Mouse (Mus musculus): Measurements from ENCODE around the gene Cyth4.

Gene Cyth4

DNA sequence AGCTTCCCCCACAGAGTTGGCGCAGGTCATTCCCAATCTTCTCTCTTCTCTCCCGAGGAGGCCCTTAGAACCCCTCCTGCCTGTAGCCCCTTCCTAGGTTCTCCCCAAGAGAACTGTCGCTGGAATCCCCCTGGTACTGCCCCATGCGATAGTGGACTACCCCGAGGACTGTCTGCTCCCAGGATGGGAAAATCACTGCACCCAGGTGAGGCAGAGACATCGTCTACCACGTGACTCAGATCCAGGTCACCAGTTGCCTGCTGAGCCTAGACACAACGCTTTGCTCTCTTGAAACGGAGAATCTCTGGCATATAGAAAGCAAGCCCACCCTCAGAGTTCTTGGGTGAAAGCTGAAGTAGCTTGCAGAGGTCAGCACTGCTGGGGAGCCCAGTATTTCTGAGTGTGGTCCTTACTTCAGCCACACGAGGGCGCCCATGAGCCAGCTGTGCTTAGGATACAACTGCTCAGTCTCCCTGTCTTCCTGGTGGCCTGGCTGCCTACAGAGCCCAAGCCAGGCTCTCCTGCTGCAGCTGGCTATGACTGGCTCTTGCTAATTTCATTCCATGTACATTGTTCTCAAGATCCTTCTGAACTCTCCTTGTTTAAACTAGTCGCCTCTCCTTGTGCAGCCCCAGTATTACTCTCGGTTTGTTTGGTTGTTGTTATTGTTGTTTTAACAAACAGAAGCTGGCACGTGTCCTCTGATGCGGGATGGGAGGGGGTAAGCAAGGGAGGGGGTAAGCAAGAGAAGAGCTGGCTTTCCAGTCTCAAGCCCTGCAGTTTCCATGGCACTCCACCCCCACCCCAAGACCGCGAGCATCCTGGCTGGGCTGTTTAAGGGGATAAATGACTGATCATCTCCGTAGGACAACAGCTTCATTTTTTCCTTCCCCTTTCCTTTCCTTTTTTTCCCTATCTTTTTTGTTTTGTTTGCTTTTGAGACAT lies 9.5 kb upstream of the Cyth4 start:
- peak; percentile 85 for DNase-seq

DNA sequence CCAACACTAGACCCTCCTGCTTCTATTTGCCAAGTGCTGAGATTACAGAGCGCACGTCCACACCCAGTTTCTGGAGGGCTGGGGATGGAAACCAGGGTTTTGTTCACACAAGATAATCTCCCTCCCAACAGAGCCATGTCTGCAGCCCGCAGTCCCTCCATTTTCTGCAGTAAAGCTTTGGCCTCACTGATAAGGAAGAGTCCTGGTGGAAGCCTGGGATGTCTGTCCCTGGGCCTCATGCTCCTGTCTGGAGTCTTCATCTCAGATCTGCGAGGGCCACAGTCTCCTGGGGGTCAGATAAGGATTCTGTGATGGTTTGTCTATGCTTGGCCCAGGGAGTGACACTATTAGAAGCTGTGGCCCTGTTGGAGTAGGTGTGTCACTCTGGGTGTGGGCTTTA lies 8.8 kb upstream of the Cyth4 start:
- no peak for DNase-seq

DNA sequence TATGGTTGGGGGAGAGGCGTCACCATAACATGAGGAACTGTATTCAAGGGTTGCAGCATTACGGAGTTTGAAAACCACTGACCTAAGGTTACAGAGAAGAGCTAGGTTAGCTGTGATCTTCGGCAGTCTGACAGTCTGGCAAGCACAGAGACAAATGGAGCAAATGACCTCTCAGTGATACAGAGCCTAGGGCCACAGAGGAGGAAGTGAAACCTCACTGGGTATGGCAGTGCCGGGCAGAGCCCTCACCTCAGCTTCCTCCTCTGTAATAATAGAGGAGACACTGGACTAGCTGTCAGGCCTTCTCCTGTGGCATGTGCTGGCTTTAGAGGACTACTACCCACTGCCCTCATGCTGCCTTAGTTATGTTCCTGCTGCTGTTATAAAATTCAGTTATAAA lies 7.9 kb upstream of the Cyth4 start:
- peak; percentile 82 for DNase-seq

DNA sequence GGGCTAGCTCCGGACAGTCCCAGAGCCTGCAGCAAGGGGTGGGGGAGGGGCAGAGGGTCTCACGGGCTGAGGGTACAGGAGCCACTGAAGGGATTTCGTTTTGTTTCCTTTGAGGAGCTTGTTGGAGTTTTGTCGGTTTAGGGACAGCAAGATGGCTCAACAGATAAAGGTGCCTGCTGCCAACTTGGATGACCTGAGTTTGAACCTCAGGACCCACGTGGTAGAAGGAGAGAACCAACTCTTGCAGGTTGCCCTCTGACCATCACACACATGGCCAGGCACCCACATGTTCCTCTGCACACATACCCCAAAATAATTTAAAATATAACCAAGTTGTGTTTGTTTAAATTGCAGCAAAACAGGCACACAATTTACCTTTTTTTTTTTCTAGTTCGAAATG lies 6.9 kb upstream of the Cyth4 start:
- no peak for DNase-seq

DNA sequence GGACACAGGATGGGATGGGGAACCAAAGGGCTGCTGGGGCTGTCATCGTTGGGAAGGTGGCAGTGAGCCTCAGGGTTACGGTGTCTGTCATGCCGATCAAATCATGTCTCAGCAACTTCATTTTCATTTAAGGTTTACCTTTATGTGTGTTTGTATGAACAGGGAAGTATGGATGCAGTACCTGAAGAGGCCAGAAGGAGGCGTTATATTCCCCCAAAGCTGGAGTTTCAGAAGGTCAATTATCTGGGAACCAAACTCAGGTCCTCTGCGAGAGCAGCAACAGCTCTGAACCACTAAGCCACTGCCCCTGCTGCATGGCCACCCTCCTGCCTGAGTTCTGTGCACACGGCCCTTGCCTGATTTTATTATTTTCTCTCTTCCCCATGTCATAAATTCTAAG lies 6.1 kb upstream of the Cyth4 start:
- no peak for DNase-seq

DNA sequence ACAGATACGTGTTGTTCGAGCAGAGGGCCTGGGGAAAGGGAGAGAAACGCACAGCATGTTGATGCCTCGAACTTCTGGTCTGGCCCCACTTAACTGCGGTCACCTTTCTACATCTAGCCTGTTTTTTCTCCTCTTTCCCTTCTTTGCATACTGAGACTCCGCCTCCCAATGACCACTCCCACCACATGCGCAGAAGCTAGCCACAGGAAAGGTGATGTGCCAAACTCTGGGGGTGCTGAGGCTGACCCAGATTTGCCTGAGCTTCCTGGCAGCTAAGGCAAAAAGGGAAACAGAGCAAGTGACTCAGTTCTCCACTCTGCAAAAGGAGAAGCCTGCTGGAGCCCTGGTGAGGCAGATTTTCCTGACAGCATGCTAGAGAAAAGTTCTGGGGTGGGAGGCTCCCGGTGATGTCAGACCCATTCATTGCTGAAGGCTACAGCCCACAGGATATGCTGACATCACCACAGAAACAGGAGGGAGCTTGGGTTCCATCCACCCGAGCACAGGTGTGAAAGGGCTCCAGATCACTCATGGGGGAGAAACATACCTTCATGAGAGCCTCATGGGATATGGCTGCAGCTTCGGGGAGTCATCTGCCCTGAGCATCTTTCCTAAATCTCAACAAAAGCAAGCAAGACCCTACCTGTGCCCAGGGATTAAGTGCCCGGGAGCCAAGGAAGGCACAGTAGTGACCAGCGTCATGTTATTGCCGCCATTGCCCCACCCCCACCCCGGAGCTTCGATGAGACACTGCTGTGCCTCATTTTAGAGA lies 5.0 kb upstream of the Cyth4 start:
- no peak for DNase-seq

DNA sequence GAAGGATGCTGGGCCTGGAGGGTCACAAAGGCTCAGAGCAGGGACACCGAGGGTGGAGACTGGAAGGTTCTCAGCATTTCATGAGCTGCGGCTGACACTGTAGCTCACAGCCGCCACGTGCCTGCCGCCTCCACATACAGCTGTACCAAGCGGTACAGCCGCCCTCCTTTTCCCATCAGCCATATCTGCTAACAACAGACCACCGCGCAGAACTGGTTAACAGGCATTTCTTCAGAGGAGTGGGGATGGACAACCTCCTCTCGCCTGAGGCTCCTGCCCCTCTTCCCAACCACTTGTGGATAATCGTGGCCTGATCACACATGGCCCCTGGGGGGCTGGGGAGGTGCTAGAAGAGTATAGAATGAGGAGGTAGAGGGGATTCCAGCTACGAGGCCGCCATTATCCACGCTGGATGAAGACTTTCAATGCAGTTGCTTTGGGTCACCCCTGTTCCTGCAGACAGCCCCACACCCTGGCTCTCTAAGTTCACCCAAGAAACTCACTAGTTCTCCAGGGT lies 4.3 kb upstream of the Cyth4 start:
- DNase-seq: no peak

DNA sequence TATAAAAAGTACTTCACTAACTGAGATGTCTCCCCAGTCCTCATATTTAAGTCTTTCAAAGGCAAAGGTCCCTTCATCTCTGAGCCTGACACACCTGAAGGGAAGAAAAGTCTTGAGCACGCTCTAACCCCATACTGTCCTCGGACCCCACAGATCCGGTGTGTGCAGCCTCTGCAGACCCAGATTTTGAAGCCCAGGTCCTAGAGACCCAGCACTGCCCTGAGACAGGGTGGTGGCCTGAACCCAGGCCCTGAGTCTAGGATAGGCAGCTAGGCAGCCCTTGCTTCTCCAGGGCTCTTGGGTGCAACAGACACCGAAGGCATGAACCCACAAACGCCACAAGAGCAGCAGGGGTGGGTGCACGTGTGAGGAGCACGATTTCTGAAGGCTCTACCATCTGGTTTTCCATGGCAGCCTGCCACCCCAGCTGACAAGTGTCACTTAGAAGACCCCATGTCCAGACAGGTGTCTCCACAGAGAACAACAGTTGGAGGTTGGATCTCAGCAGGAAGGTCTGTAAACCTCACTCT lies 2.9 kb upstream of the Cyth4 start:
- DNase-seq: no peak

DNA sequence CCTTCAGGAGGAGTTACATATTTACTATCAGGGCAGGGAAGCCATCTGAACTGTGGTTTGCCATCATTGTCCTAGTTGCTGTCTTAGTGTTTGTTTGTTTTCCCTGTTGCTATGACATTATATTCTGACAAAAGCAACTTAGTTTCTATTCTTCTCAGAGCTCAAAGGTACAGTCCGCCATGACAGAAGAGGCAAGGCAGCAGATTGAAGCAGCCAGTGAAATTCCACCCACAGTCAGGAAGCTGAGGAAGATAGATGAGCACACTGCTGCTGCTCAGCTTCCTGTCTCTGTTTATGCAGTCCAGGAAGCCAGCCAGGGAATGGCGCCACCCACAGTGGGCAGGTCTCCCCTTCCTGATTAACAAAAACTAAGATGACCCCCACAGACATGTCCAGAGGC lies 2.0 kb upstream of the Cyth4 start:
- no peak for DNase-seq

DNA sequence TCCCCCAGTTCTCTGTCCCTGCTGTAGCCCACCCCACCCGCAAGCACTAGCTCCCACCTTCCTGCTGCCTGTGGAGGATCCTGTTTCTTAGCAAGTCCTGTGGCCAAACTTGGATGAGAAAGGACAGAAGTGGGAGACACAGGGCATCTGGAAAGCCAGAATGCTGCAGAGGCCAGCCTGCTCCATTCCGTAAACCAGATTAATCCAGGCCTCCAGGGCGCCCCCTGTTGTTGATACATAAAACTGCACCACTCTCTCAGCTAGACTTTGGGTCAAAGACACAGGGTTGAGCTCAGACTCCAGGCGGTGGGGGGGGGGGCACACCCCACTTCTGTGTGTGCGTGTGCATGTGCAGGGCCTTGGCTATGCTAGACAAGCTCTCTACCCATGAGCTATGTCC lies 1.4 kb upstream of the Cyth4 start:
- no peak for DNase-seq

DNA sequence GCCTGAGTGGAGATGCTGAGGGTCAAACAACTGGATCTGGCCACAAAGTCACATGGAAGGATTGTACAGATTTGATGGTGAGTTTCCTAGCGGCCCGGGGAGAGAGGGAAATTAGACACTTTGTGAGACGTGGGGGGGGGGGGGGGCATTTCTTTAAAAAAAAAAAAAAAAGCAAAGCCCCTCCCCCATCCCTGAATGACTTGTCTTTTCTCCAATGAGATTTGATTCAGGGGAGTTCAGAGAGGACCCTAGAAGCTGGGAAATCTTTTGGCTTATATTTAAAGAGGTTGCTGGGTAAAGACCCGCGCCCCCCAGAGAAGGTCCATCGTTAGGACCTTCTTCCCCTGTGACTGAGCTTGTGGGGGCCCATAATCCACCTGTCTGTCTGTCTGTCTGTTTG lies 343 bp upstream of the Cyth4 start:
- no peak for DNase-seq

DNA sequence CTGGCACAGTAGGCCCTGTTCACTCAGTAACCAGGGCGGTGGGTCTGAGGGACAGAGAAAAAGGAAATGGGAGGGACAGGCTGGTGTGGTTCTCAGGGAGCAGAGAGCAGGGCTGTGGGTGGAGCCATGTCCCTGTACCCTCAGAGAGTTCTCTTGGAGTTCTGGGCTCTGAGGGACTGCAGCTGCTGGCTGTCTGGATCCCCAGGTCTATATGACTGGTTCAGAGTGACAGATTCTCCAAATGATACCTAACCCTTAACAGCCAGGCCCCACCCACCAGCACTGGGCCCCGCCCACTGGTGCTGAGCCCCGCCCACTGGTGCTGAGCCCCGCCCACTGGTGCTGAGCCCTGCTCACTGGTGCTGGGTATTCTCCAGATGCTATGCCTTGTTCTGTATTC lies 882 bp downstream of the Cyth4 start:
- peak; percentile 61 for DNase-seq

DNA sequence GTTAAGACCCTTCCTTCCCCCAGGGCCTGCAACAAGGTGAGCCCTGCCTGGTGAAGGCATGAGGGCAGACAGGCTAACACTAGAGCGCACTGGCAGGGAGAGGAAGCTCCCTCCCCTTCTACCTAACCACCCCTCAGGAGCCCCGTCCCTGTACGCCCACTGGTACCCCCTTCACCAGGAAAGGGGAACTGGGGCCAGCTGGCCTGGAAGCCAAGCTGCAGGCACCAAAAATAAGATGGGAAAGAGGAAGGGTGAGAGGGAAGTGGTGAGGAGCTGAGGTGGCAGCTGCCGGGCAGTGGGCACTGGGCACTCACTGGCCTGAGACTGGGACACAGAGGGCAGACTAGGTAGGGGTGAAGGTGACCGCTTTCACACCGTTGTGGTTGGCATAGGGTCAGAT lies 2.3 kb downstream of the Cyth4 start:
- peak; percentile 81 for DNase-seq

DNA sequence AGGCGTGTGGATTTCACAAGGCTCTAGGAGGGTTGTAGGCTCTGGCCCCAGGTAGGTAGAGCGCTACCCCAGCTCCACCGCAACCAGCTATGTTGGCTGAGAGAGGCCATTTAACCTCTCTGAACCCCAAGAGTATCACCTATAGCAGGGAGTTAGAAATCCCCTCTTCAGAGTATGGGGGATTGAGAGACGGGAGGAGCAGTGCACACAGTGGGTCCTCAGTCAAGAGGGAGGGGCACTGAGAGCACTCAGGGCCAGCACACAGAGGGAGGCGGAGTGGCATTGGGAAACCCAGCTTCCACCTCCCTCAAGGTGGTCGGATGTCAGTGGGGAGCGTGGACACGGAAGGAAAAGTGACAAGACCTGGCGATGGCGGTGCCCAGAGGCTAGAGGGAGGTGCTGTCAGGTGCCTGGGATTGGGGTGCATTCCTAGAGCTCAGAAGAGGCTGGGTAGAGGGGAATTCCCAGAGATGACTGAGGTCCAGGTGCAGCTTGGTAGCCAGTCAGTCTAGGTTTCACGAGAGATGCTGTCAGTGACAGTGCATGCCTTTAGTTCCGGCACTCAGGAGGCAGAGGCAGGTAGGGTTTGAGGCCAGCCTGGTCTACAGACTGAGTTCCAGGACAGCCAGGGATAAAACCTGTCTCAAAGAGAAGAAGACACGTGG lies 2.8 kb downstream of the Cyth4 start:
- no peak for DNase-seq

DNA sequence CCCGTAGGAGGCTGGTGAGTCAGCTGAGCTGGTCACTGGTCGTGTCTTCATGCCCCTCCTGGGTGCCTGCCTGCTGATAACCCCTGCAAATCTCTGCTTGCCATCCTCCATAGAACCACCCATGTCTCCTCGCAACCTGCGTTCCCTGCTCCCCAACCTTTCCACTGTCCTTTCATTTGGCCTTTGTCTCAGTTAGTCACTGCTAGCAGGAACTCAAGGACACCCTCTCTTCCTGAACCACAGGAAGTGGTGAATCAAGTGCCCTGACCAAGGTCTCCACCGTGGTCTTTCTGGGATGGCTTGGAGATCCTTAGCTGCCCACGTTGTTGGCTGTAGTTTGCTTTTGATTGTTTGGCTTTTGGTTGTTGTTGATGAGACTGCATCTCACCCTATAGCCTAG lies 4.3 kb downstream of the Cyth4 start:
- no peak for DNase-seq

DNA sequence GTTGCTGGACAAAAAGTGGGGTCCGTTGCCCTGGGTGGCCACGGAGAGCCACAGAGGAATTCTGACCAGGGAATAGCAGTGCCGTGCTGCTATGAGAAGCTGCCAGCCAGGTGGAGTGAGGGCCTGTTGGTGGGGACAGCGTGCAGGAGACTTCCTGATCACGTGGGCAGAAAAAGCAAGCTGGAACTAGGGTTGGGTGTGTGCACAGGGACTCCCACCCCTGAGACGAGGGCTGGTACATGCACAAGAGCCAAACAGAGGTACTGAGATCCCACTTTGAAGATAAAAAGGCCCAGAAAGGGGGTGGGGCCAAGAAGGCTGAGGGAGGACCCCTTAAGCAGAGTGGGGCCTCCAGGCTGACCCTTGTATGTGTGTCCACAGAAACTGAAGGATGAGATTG lies 7.4 kb downstream of the Cyth4 start:
- DNase-seq: no peak

DNA sequence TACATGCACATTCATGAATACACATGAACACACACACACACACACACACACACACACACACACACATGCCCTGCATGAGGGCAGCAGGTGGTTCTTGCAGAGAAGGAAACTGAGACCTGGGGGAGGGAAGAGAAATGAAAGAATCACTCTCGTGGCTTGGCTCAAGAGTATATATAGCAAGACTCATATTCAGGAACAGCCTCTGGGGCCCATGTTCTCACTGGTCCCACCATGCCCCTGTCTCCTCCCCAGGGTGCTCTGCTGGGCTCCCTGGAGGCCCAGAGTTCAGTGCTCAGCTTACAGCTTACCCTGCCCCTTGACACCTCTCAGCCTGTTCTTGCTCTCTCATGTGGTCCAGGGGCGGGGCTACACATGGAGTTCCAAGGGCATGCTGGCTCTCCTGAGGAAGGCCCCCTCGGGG lies 8.5 kb downstream of the Cyth4 start:
- DNase-seq: no peak

DNA sequence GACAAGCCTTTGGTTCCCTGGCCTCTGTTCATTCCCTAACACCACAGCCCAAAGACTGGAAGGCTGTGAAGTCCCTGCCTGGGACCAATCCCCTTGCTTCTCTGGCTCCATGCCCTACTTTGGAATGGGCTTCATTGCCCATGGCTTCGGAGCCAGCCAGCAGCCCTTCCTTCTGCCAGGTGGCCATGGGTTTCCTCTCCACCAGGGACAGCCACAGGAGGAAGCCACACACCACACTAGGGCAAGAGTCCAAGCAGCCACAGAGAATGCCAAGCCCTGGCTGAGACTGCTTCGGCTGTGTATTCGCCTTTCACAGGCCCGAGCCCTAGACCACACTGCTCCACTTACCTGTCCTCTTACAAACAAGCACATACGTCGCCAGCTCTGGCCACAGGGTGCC lies 9.2 kb downstream of the Cyth4 start:
- DNase-seq: peak; percentile 53

DNA sequence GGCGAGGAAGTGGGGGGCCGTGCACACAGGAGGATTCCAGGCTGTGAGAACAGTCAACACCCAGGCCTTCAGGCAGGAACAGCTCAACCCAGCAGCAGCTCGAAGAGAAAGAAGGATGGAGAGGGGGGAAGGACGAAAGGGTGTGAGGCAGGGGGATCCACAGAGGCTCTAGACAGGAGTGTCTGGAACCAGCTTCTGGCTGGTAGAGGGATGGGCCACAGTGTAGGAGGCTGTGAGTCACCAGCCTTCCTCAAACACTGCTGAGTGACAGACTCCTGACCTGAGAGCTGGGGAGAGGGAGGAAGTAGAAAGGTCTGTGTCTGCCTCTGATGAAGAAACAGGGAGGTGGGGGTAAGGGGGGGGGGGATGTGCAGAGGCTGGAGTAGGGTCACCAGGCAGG lies 10.6 kb downstream of the Cyth4 start:
- peak; percentile 82 for DNase-seq

DNA sequence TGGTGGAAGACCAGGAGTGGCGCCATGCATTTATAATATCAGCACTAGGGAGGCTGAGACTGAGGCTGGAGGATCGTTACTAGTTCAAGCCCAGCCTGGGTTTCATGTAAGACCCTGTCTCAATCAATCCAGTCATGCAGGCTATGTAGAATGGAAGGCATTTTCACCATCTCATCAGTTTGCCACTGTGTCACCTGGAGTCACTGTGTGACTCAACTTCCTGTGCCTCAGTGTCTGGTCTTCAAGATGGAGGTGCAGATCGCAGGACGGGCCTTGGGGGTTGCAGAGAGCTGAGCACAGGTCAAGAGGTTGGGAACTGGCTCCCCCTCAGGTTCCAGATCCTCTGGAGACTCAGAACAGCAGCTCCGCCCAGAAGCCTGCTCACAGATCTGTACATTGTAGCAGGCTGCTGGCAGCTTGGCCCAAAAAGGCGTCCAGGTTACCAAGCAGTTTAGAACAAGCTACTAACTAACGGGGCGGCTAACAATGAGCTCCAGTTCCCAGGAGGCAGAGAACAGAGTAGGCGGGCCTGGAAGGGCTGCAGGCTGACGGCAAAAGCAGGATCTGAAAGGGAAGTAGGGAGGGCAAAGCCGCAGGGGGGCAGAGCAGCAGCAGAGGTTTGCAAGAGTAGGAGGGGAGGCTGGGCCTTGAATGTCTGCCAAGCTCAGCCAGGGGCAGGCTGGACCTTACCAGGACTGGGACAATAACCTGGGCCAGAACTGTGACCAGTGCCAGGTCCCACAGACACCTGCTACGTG lies 14.0 kb downstream of the Cyth4 start:
- peak; percentile 90 for DNase-seq

DNA sequence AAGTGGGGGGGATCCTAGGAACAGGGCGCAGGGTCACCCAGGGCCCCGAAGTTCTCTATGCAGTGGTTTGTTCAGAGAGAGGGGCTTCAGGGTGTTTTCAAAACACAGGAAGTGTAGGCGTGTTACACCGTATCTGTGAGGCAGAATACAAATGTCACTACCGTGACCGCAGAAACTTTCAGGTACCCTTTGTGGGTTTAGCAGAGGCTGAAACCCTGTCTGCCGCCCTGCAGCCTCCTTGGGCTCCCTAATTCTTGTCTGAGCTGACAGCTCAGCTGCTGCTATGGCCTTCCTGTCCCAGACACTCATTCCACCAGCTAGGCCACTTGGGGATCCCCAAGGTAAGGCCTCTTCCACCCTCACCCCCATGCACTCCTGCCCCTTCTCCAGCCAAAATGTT lies 17.7 kb downstream of the Cyth4 start:
- DNase-seq: no peak

DNA sequence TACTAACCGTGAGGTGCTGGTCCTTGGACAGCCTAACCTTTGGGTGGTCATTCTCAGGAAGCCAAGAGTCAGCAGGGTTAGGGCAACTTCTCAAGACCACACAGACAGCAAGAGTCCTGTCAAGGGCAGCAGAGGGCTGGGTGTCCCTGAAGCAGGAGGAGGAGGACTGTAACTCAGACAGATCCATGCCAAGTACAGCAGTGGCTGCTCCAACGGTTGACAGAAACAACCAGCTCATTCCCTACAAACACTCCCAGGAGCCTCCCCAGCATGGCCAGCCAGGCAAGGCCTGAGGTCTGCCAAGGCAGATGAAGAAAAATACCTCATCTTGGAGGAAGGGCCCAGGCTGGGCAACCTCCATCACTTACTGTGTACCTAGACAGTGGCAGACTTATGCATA lies 20.1 kb downstream of the Cyth4 start:
- no peak for DNase-seq
